Mouse (Mus musculus) B cell, adult 2 months (primary cell): Measurements from ENCODE around the gene Ctsk.

Source experiments
- DNase-seq, 2 experiments: peaks; one replicate each; pipeline ENCODE4 v3.0.0; 2022

Ctsk gene

DNA sequence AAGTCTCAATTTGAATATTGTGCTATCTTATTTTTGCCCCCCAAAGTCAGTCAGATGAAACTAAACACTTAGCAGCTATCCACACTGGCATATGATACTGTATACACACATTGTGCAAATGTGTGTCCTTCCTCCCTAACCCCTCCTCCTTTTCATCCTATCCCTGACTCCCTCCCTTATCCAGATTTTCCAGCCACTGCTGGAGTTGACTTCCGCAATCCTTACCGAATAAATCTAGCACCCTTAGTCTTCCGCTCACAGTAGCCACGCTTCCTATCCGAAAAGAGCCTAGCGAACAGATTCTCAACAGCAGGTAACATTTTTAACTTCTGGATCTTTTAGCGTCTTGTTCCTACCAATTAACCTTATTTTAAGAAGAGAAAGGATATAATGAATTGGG, at the start of gene Ctsk:
Ctsk (plus strand) TSS at position 233 of the 400 bp plus-strand sequence.
- no peak for DNase-seq

DNA sequence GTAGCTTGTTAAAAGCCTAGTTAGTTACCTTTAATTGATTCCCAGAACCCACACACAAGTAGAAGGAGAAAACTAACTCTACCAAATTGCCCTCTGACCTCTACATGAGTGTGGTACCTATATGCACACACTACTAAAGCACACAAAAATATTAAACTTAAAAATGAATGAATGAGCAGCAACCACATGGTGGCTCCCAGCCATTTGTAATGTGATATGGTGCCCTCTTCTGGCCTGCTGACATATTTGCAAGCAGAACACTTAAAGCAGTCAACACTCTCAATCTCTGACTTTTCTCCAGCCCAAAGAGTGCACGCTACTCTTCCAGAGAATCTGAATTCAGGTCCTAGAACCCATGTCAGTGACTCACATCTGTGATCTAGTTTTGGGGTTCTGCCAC, 48.6 kb upstream of the Ctsk start:
- DNase-seq, result peak; percentile 74 to 76

DNA sequence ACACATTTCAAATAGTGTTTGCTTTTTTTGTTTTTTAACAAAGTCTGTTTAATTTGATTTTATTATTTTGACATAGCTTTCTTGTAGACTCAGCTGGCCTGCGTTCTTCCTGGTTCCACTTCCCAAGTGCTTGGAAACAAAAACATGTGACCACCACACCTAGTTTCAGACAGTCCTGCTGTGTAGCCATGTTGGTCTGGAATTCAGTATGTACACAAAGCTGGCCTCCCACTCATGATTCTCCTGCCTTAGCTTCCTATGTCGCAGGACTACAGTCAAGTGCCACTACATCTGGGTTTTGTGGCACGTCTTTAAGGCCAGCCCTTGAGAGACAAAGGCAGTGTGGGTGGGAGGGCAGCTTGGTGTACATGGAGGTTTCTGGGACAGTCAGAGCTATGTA, 48.1 kb upstream of the Ctsk start:
- DNase-seq, result no peak

DNA sequence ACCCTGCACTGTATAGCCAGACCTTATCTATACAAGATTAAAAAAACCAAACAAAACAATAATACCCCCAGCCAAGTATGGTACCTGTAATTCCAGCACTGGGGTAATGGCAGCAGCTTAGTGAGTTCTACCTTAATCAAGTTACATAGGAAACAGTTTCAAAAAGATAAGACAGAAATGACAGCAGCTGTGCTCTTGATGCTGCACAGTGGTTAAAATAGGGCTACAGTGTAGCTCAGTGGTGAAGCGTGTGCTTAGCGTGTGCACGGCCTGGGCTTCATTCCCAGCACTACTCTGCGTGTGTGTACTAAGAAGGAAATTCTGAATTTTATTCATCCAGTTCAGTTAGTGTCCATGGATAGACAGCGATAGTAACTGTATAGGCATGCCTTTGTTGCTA, 42.7 kb upstream of the Ctsk start:
- no peak for DNase-seq

DNA sequence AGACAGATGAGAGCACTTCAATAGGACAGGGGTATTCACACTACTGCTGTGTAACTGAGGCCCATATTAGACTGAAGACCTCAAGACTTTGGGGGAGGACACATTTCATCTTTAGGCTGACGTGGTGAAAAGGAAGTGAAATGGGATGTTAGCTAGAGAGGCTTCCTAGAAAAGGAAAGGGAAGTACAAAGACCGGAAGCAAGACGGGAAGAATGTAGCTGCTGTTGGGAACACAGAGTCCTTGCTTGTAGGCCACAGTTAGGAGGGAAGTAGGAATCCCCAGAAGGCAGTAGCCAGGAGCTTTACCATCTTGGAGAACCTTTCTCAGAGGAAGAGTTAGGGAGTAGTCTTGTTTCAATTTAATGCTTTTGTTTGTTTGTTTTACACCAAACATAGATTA, 41.3 kb upstream of the Ctsk start:
- no peak for DNase-seq

DNA sequence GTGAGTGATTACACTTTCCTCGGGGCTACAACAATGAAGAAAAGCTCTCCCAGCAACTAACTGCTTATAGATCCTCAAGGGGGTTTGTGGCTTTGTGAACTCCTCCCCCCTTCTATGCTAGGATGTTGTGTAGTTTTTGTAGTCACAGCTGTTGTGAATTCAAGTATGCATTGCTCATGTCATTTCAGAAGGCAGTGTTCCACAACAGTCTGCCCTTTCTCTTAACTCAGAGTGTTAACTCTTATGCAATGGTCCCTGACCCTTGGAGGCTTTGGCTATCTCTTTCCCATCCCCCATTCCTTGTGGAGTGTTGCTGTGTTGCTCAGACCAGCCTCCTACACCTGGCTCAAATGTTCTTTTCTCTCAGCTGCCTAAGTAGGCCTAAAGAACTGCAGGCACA, 39.7 kb upstream of the Ctsk start:
- DNase-seq, result no peak

DNA sequence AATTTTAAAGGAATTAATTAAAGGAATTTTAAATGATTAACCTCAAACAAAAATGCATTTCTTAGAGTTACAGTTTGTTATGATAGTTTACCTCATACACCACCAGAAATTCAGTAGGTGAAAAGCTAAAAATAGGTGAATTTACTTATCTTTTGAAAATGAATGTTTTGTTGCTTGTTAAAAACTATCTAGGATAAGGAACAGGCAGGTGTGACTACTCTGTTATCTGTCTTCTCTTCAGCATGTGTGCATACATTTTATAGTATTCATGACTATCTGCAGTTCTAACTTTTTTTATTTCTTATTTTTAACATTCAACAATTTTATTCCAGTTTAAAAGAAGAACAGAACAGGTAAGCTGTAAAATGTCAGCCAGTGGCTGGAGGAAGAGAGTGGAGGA, 35.2 kb upstream of the Ctsk start:
- no peak for DNase-seq

DNA sequence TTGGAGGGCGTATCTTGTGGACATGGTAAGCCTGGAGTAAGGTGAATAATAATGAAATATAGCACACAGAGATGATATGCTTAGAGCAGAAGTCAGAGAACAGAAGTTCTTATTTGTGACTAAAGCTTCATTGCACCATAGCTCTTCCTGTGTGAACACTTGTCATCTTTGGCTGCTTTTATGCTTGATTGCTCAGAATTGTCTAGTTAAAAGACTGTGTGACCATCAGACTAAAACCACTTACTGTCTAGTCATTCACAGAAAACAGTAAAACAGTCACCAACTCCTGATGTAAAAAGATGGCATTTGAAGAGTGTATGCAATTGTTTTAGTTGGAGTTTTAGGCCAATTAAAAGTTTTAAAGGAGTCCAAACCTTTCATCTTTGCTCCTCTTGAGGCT, 20.1 kb upstream of the Ctsk start:
- no peak for DNase-seq

DNA sequence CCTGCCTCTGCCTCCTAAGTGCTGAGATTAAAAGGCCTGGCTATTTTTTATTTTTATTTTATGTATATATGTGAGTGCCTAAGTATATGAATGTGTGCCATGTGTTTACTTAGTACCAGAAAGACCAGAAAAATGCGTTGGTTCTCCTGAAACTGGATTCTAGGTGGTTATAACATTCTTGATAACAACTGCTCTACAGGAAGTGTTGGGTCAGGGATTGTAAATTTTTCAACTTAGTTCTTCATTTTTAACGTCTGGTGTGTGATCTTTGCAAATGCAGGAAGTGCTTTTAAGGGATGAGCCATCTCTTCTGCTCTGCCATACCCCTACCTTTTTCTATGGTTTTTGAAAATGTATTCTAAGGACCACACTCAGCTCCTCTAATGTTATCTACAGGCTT, 12.6 kb upstream of the Ctsk start:
- DNase-seq, result no peak

DNA sequence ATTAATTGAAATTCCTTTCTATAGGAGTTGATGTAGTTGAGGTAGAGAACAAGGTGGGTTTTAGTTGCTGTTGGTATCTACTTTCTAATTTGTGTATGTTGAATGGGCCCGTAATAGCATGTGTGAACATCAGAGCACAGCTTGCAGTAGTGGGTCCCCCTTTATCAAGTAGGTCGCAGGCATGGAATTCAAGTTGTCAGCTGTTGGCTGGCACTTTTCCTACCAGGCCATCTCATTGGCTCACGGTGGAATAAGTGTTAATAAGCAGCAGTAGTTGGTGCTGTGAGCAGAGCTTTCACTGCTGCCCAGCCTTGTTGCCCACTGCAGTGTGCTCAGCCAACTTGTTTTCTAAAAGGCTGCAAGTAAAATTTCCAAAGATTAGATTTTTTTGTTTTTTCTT, 10.4 kb upstream of the Ctsk start:
- no peak for DNase-seq

DNA sequence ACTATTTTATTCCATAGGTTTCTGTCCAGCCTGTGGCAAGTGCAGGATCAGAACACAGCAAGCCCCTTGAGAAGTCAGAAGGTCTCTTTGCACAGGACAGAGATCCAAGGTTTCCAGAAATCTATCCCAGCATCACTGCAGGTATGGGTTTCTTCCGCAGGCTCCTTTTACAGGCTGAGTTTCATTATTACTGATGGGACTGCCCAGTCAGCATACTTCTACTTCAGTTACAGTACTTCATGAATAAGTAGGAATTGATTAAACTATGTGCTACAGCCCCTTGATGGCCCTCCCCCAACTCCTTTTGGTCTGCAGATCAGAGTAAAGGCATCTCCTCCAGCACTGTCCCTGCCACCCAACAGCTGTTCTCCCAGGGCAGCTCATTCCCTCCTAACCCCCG, 8.8 kb upstream of the Ctsk start:
- no peak for DNase-seq

DNA sequence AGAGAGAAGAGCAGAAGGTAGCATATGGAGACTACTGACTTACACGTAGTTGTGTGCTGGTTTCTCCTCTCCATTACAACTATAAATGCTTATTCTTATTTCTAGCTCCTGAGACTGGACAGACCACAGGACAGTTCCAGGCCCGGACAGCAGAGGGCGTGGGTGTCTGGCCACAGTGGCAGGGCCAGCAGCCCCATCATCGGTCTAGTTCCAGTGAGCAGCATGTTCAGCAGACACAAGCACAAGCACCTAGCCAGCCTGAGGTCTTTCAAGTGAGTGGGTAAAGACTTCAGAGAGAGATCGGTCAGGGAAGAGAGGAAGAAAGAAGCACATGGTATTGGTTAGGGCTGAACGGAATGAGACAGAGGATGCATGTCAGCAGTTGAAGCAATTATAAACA, 4.7 kb upstream of the Ctsk start:
- peak; percentile 78 for DNase-seq

DNA sequence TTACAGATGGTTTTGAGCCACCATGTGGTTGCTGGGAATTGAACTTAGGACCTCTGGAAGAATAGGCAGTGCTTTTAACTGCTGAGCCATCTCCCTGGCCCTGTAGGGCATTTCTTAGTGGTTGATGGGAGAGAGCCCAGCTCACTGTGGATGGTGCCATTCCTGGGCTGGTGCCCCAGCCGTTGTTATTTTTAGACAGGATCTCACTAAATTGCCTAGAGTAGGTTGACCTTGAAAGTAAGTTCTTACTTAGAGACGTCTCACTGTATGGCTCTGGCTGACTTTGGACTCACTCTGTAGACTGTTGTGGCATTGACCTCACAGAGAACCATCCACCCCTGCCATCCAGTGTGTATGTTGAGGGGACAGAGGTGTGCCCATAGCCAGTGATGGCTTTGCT, 827 bp upstream of the Ctsk start:
- DNase-seq, result no peak

DNA sequence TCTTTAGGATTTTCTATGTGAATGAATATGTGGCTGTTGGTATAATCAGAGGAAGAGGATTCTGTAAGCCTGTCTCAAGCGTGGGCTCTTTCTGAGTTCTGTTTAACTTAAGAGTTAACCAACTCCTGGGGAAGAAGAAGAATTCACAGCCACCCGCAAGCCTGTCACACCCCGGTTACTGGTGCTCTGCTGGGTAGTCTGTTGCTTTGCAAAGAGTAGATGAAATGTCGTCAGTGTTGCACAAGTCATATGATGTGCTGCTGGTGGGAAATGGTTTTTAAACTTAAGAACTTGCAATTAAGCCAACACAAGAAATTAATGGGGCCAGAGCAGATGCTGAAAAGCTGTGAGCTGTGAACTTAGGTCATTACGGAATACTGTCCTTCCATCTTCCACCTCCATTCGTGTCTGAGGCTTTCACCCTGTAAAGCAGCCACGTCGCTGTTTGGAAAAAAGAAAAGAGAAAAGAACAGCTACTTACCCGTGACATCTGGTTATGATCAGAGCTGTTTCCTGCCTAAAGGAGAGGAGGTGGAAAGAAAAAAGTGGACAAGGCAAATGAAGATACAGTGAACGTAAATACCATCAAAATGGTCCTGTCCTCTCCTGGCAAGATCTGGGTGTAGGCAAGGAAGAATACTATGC, 562 bp downstream of the Ctsk start:
- no peak for DNase-seq

DNA sequence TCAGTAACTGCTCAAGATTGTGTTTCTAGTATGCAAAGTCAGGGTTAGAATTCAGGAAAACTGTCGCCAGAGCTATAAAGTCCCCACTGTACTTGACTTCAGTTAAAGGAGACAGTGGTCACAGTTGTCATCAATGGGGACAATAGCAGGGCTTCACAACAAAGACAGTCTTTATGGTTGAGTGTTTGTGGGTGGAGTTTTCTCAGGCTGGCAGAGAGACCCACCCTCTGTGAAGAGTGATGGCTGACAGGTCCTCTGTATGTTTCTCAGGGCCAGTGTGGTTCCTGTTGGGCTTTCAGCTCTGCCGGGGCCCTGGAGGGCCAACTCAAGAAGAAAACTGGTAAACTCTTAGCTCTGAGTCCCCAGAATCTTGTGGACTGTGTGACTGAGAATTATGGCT, 3.3 kb downstream of the Ctsk start:
- no peak for DNase-seq

DNA sequence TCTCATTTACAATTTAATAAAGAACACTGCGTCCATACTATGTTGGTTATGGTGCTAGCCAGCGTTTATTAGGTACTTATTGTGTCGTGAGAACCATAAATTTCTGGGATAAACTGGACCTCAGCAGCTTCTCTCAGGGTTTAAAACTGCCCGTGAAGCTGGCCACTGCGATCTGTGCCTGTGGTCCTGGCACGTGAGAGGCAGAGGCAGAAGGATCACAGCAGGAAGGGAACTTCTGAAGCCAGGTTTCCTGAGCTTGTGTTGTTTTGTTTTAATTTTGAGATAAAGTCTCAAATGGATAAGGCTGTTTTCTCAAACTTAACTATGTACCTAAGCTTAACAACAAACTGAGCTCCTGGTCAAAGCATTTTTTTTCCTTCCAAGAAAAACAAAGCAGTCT, 10.3 kb downstream of the Ctsk start:
- no peak for DNase-seq

DNA sequence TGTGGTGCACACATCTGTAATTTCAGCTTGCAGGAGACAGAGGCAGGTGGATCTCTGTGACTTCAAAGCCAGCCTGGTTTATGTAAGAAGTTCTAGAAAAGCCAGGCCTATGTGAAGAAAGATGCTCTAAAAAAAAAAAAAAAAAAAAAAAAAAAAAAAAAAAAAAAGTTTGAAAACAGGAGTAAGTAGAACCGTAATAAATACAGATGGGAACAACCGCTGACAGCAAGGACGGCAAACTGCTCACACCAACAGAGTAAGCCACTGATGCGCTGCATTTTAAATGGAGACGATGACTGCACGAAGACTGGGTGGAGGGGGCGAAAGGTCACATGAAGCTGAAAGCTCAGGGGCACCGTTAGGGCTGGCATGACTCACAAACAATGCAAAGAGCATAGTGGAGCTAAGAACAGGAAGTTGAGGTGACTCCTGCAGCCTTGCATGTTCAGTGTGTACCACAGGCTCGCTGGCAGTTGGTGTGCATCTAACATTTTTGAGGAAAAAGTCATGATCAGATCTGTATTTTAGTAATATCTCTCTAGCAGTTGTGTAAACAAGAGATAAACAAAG, 12.6 kb downstream of the Ctsk start:
- peak; percentile 47 to 55 for DNase-seq

DNA sequence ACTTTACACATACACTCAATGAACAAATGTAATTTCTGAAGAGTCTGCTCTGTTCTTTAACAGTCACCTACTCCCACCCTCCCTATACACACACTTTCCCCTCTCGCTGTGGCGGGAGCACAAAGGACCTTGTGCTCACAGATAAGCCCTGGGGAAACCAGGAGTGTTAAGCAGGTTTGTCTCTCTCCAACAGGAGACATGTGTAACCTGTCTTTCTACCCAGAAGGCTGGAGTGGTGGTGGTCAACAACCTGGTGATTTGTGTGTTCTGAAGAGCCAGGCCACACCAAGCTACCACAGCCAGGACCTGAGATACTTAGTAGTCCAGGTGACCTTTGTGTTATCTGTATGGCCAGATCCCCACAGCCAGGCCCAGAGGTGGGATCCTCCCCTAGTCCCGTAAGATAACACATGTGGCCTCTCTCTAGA, 17.6 kb downstream of the Ctsk start:
- no peak for DNase-seq

DNA sequence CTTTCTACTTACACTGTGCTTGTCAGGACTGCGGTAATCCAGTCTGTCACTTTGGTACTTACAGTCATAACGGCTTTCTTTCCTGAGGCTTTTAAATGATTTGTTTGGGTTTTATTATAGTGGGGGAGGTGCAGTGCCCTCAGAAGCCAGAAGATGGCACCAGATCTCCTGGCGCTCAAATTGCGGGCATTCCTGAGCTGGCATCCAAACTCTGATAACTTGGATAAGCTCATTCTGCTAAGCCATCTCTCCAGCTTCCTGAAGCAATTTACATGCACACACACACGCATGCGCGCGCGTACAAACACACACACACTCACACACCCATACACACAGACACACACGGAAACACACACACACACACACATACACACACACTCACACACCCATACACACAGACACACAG, 18.4 kb downstream of the Ctsk start:
- DNase-seq, result peak; percentile 73

DNA sequence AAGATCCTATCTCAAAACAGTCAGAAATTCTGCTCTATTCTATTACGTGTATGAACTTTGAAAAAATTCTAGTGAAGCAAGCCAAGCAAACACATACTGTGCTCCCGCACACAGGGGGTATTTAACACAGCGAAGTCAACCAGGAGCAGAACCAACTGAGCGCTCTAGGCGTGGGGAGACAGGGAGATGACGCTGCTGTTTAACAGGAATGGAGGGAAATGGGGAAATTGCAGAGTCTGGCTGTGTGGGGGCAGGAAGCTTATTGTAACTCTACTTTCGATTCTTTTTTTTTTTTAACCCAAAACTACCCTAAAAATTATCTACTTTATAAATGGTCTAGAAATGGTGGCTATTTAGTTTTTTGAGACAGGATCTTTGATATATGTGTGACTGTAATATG, 19.8 kb downstream of the Ctsk start:
- DNase-seq, result no peak

DNA sequence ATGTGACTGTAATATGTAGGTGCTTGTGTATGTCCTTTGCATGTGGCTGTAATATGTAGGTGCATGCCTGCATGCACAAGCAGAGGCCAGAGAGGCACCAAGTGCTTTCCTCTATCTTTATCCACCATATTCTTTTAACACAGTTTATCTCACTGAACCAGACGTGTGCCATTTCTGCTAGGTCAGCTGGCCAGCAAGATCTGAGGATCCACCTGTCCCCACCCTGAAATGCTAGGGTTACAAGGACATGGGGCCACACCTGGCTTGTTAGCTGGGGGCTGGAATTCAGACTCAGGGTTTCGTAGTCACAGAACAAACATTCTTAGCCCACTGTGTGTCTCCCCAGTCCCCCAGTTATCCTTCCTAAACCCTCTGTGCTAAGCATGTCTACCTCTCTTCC, 20.3 kb downstream of the Ctsk start:
- no peak for DNase-seq

DNA sequence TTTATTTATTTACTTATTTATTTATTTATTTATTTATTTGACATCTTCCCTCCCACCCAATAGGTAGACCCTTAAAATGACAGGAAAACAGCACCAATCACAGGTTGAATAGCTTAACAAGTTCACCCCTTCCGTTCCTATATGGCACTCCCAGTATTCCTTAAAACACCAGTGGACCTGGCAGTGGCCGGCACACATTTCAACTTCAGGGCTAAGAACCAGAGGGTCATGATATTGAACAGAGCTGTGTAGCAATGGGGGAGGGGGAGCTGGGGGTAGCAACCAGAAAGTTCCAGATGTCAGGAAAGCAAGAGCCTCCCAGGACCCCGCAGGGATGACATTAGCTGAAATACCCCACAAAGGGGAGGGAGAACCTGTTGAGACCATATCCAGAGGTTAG, 21.0 kb downstream of the Ctsk start:
- no peak for DNase-seq

DNA sequence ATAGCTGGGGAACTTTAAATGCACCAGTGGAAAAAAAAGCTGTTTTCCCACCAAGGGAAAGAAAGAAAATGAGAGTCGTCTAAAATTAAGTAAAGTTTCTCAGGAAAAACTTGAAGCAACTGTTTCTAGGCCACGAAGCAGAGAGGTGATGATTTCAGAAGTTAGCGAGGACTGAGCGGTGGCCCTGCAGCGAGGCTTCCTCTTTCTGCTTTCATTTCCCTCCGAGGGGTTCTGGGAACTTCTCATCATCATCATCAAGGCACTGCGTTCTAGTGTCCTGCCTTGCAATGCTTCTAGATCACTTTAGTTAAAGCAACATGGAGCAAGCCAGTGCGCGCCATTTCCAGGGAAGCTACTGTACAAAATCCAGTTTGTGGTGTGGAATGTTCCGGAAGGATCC, 22.1 kb downstream of the Ctsk start:
- peak; percentile 67 to 72 for DNase-seq

DNA sequence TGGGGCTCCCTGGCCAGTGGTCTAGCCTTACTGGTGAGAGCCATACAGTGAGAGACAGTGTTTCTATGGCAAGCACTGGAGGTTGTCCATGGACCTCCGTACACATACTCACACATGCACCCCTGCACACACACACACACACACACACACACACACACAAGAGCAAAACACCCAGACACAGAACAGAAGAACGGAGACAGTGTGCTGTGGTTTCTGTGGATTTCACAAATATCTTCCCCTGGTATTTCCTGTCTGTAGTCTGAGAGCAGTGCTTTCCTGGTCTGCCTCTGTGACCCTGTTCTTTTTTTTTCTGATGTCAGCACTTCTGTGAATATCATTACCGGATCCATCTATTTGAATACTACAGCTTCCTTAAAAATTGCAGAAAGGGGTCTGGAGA, 24.6 kb downstream of the Ctsk start:
- peak in 1 of 2 experiments; percentile 29 for DNase-seq

DNA sequence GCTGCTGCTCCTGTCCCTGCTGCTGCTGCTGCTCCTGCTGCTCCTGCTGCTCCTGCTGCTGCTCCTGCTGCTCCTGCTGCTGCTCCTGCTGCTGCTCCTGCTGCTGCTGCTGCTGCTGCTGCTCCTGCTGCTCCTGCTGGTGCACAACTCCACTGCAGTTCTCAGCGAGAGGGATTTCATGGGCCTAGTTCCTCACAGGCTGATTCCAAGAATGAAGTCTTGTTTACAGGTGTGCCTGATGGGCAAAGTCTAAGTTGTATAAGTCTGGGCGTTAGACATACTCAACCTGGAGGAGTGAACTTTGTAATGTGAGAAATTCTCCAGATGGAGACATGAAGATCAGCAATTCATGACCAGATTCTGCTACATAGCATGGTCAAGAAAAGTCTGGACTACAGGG, 25.6 kb downstream of the Ctsk start:
- no peak for DNase-seq
